Mouse (Mus musculus) left cerebral cortex, adult 2 months (tissue): ENCODE measurements around the gene Zbtb41. TPM values are rescaled to one million over a fixed set of nuclear protein-coding genes. Genes with fewer than 3 reads are reported as not detected.

Experiments
- DNase-seq, 2 experiments: peaks; one replicate each; pipeline ENCODE4 v3.0.0; 2021 to 2022; ENCODE audit warnings: low spot score in 2 of 2, mixed read lengths in 1 of 2; ENCODE audit errors: extremely low spot score in 1 of 2
- H3K27ac ChIP-seq: fragments of 200-600 bp; 2 replicates; pipeline ENCODE4 v1.8.1; 2022
- H3K4me3 ChIP-seq: fragments of 200-600 bp; 2 replicates; pipeline ENCODE4 v1.8.1; 2022
- CTCF ChIP-seq: fragments of 200-600 bp; IDR thresholded peaks from 2 replicates; pipeline ENCODE4 v1.8.1; 2022; ENCODE audit warnings: antibody characterized with exemption, mild to moderate bottlenecking, moderate library complexity
- intact Hi-C: fragments of 180-260 bp; cut with DNase I; formaldehyde crosslinking; loops from one replicate; pipeline ENCODE4 v1.15.1; 2025
- total RNA-seq, 2 experiments: library from RNA; stranded (reverse); gene quantifications; 2 replicates each; pipeline ENCODE4 v1.2.3; 2021

Gene Zbtb41
- total RNA-seq, 2 experiments from 2014 or later, result 26.8 to 27.4 TPM

DNA sequence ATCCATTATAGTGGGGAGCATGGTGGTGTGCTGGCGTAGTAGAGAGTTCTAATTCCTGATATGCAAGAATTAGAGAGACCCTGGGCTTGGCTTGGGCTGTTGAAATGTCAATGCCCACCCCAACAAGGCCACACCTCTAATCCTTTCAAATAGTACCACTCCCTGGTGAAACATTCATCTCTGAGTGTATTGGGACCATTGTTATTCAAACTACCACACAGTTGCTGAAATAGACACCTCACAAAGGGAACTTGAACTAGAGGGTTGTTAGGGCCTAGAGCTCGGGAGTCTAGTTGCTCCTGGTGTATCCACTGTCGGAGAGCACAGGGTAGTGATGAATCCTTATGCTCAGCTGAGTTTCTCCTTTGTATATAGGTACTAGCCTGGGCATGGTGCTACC, 72.5 kb downstream of the Zbtb41 start:
- intact Hi-C loops, result no loop called here

DNA sequence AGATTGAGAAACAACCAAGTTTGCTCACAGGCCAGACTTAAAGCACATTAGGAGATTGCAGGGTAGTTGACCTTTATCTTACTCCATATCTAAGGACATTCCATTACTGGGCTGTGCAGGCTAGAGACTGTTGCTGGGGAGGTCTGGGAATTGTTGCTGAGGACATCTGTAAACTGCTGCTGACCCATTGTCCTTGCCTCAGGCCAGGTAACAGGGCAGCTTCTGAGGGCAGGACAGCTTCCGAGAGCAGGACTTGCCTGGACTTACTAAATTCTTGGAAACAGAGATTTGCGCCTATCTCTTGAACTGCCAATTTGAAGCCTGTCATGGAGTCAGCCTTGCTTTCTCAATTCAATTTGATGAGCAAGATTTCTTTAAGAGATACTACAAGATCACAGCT, 73.3 kb downstream of the Zbtb41 start:
- H3K27ac ChIP-seq, result no peak overlapping the region
- no peak for DNase-seq
- TF ChIP-seq CTCF, result no peak
- no peak overlapping the region for H3K4me3 ChIP-seq
- intact Hi-C loops, result no loop called here

More for the DNA sequence above, 72.5 kb downstream of the Zbtb41 start:
- no peak for DNase-seq
- TF ChIP-seq CTCF, result no peak
- H3K4me3 ChIP-seq, result no peak overlapping the region
- H3K27ac ChIP-seq, result no peak overlapping the region

DNA sequence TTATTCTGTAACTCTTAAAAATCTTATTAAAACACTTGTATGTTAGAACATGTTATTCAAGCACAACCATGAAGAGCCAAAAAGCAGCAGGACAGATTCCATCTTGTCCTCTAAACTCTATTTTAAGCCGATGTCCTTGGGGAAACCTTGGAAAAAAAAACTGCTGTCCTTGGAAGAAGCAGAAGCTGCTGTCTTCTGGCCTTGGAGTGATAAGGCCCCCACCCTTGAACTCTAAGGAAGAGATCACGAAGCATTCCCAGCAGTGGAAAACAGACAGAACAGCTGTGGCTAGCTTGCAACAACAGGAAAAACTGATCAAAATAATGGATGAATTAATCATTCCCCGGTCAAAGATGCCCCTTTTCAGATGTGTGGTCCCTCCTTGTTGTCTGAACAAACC, 74.1 kb downstream of the Zbtb41 start:
- intact Hi-C loops, result no loop called here
- H3K4me3 ChIP-seq, result no peak overlapping the region

DNA sequence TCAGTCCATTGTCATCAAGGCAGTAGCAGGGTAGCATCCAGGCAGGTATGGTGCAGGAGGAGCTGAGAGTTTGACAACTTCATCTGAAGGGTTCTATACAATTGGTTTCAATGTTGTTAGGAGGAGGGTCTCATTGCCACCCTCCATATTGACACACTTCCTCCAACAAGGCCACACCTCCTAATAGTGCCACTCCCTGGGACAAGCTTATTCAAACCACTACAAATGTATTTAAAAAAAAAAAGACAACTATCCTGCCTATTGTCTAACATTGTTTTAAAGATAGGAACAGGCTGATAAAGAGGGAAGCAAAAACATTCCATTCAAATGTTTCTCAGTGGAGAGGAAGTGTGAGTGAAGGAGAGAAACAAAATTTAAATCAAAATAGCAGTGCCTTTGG, 77.7 kb downstream of the Zbtb41 start:
- intact Hi-C loops, result no loop called here
- TF ChIP-seq CTCF, result no peak
- DNase-seq, result no peak
- Histone ChIP-seq H3K27ac (no peak overlapping the region), H3K4me3 (no peak overlapping the region)

More for the DNA sequence above, 74.1 kb downstream of the Zbtb41 start:
- H3K27ac ChIP-seq, result no peak overlapping the region
- TF ChIP-seq CTCF, result no peak
- no peak for DNase-seq

DNA sequence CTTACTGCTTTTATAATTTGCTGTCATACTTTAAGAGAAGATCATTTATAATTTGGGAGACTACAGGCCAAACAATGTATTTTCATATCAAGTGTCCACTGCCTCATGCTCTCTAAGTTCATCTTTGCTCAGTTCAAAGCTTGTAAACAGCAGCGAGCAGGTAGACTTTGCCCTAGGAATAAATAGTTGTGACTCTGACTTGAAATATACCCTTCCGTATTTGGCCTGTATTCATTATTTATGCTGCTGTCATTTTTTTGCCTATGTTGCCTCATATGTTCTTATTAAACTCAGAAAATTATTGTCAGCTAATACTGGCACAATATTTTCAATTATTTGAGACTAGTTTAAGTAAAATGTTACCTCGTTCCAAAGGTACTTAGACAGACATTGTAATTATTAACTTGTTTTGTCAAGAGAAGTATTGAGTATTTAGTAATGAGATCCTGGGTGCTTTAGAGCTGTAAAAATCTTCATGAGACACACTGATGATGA, 79.2 kb downstream of the Zbtb41 start, which contains the start of gene F13b:
Gene F13b (plus strand): TSS at position 445 of the 495 bp plus-strand sequence.
- TF ChIP-seq CTCF, result no peak
- H3K4me3 ChIP-seq, result no peak within 1 kb of the TSS
- intact Hi-C loops, result no loop called here

More for the DNA sequence above, 79.2 kb downstream of the Zbtb41 start, which contains the start of gene F13b:
- no peak for DNase-seq
- no peak within 1 kb of the TSS for H3K27ac ChIP-seq

Other genes starting within 250 kb of the Zbtb41 start
- 1 to 10 TPM; 1.1 to 1.2 TPM for gene Crb1, start 45.2 kb upstream of the Zbtb41 start, total RNA-seq
- under 1 TPM; 0.48 to 0.51 TPM for gene Aspm, start 32.5 kb downstream of the Zbtb41 start, total RNA-seq
- not detected for gene F13b, start 79.4 kb downstream of the Zbtb41 start, total RNA-seq
- gene Cfhr1, start 138.0 kb downstream of the Zbtb41 start, total RNA-seq, result not detected